Mouse (Mus musculus): ENCODE results near the gene Scn2a.

DNA sequence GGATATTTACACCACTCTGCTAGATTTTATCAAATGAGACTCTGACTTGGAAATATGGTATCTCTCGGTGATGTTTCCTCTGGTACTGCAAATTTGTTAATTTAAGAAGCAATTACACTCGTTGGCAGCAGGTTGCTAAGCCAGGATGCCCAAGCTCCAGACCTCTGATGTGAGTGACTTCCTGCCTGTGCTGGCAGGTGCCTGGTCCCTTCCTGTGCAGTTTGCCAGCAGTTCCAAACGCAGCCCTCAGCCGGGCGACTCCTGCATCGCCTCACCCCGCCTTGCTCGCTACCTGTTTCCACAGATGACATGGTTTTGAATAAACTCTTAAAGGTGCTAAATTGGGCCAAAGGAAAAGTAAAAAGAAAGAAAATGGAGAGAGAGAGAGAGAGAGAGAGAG, 49.0 kb downstream of the Scn2a start:
- no peak for TF ChIP-seq CTCF (IDR thresholded peaks at IDR 0.05; ENCODE audit: borderline replicate concordance, control insufficient read depth, extremely low read depth, insufficient read depth, low read length, poor library complexity)
- no peak for TF ChIP-seq POLR2A (IDR thresholded peaks at IDR 0.05; ENCODE audit: control insufficient read depth, extremely low read depth, insufficient read depth, low read length, poor library complexity)

Data from thymus, adult 2 months (tissue).